Mouse (Mus musculus) ES-Bruce4 (cell line): ENCODE data around the gene Bcl2l13. TPM values are rescaled to one million over a fixed set of nuclear protein-coding genes. Genes with fewer than 3 reads are reported as not detected.

Experiments used
- H3K27ac ChIP-seq: 2 replicates; pipeline ENCODE4 v1.5.1; 2012; ENCODE audit warnings: low read length, inconsistent platforms; ENCODE audit not compliant: insufficient read depth
- H3K27me3 ChIP-seq: 2 replicates; pipeline ENCODE4 v1.6.1; 2012; ENCODE audit warnings: mild to moderate bottlenecking, low read length, inconsistent platforms; ENCODE audit not compliant: control insufficient read depth, poor library complexity, insufficient read depth, severe bottlenecking
- H3K36me3 ChIP-seq: 2 replicates; pipeline ENCODE4 v1.6.1; 2012; ENCODE audit warnings: inconsistent platforms, mild to moderate bottlenecking, low read length, moderate library complexity; ENCODE audit not compliant: control insufficient read depth, poor library complexity, insufficient read depth, severe bottlenecking
- H3K4me1 ChIP-seq: one replicate; pipeline ENCODE4 v1.8.1; 2011; ENCODE audit warnings: low read length; ENCODE audit not compliant: control insufficient read depth, insufficient read depth
- H3K4me3 ChIP-seq: 2 replicates; pipeline ENCODE4 v1.5.1; 2011; ENCODE audit warnings: low read depth, mild to moderate bottlenecking, low read length
- H3K9ac ChIP-seq: 2 replicates; pipeline ENCODE4 v1.6.1; 2012; ENCODE audit warnings: low read depth, mild to moderate bottlenecking, inconsistent platforms; ENCODE audit not compliant: poor library complexity, severe bottlenecking
- H3K9me3 ChIP-seq: replicated peaks from 2 replicates; pipeline ENCODE4 v1.6.1; 2012; ENCODE audit warnings: mild to moderate bottlenecking, low read length, inconsistent platforms; ENCODE audit not compliant: control insufficient read depth, poor library complexity, insufficient read depth, severe bottlenecking
- CTCF ChIP-seq: IDR thresholded peaks from one replicate; pipeline ENCODE4 v1.8.1; 2011; ENCODE audit warnings: low read depth, low read length
- EP300 ChIP-seq: IDR thresholded peaks from 2 replicates; pipeline ENCODE4 v1.6.1; 2011; ENCODE audit warnings: low read depth, low read length; ENCODE audit not compliant: insufficient read depth
- POLR2A ChIP-seq: IDR thresholded peaks from one replicate; pipeline ENCODE4 v1.8.1; 2011; ENCODE audit warnings: low read length; ENCODE audit not compliant: insufficient read depth
- polyA plus RNA-seq: library from polyadenylated mRNA; stranded (reverse); fragments of >200 nt; gene quantifications from 2 replicates; pipeline ENCODE4 v1.2.4, GENCODE M21; 2011; ENCODE audit warnings: low read depth; ENCODE audit not compliant: missing spikeins, insufficient read depth, insufficient read length

The Bcl2l13 gene
- polyA plus RNA-seq, 1 experiment, result 56.4 TPM

- Histone ChIP-seq H3K36me3 (no peaks in the 10 kb centered on the region; the same call in 1 of the 2 replicates), H3K9me3 (no peaks in the 10 kb centered on the region), H3K4me3 (no peak overlapping the region), H3K9ac (no peak overlapping the region), H3K27me3 (no peaks in the 10 kb centered on the region), H3K4me1 (no peaks in the 10 kb centered on the region), H3K27ac (no peak overlapping the region)
- no peak for TF ChIP-seq EP300
- no peak for TF ChIP-seq CTCF
- TF ChIP-seq POLR2A, result no peak
These were observed 37.9 kb downstream of the Bcl2l13 start for GRCm38 (mm10) chr6:120873874-120874273.

- Histone ChIP-seq H3K36me3 (no peaks in the 10 kb centered on the region; the same call in 1 of the 2 replicates), H3K27ac (no peak overlapping the region), H3K9me3 (no peaks in the 10 kb centered on the region), H3K4me3 (no peak overlapping the region), H3K27me3 (no peaks in the 10 kb centered on the region), H3K4me1 (no peaks in the 10 kb centered on the region), H3K9ac (no peak overlapping the region)
- TF ChIP-seq EP300 (no peak), CTCF (no peak), POLR2A (no peak)
These were observed 43.0 kb downstream of the Bcl2l13 start for GRCm38 (mm10) chr6:120879046-120879445.

- no peaks in the 10 kb centered on the region for H3K9me3 ChIP-seq
- no peaks in the 10 kb centered on the region for H3K4me1 ChIP-seq
- no peaks in the 10 kb centered on the region for H3K27me3 ChIP-seq
- H3K4me3 ChIP-seq, result no peak overlapping the region
- H3K36me3 ChIP-seq, result peaks cover 11% of the 10 kb centered on the region; the same call in 1 of the 2 replicates
- TF ChIP-seq POLR2A, result no peak
- TF ChIP-seq EP300, result no peak
- no peak for TF ChIP-seq CTCF
- H3K27ac ChIP-seq, result no peak overlapping the region
- H3K9ac ChIP-seq, result no peak overlapping the region
These were observed 48.4 kb downstream of the Bcl2l13 start for GRCm38 (mm10) chr6:120884436-120884835.

GRCm38 (mm10) chr6:120886696-120887095, 50.7 kb downstream of the Bcl2l13 start:
- Histone ChIP-seq H3K27me3 (no peaks in the 10 kb centered on the region), H3K27ac (no peak overlapping the region), H3K9ac (no peak overlapping the region), H3K36me3 (peaks cover 11% of the 10 kb centered on the region; the same call in 1 of the 2 replicates), H3K4me3 (no peak overlapping the region), H3K4me1 (no peaks in the 10 kb centered on the region), H3K9me3 (no peaks in the 10 kb centered on the region)
- TF ChIP-seq POLR2A (no peak), CTCF (no peak), EP300 (no peak)

GRCm38 (mm10) chr6:120894089-120894488, 58.1 kb downstream of the Bcl2l13 start:
- Histone ChIP-seq H3K36me3 (peaks cover 37% of the 10 kb centered on the region), H3K27ac (no peak overlapping the region), H3K4me3 (no peak overlapping the region), H3K4me1 (no peaks in the 10 kb centered on the region), H3K9ac (no peak overlapping the region), H3K27me3 (no peaks in the 10 kb centered on the region), H3K9me3 (no peaks in the 10 kb centered on the region)
- TF ChIP-seq EP300 (no peak), CTCF (no peak), POLR2A (no peak)

GRCm38 (mm10) chr6:120894524-120894923, 58.5 kb downstream of the Bcl2l13 start:
- Histone ChIP-seq H3K9ac (no peak overlapping the region), H3K4me1 (no peaks in the 10 kb centered on the region), H3K36me3 (peaks cover 37% of the 10 kb centered on the region), H3K9me3 (no peaks in the 10 kb centered on the region), H3K27me3 (no peaks in the 10 kb centered on the region), H3K4me3 (no peak overlapping the region), H3K27ac (no peak overlapping the region)
- TF ChIP-seq CTCF, result no peak
- no peak for TF ChIP-seq POLR2A
- TF ChIP-seq EP300, result no peak
